Mouse (Mus musculus): ENCODE data around the gene Scrt2. TPM values are rescaled to one million over a fixed set of nuclear protein-coding genes. Genes with fewer than 3 reads are reported as not detected.

The Scrt2 gene
- total and polyA plus RNA-seq, 2 experiments from 2014 or later, result 2.2 to 10.8 TPM

GRCm38 (mm10) chr2:152112970-152113369 lies 31.6 kb downstream of the Scrt2 start:
- Histone ChIP-seq H3K36me3 (ENCODE audit: insufficient read depth, low read length) (peaks cover 8% of the 10 kb centered on the region; the same call in 1 of the 2 replicates), H3K4me3 (ENCODE audit: low read depth, low read length) (no peak overlapping the region), H3K4me1 (ENCODE audit: insufficient read depth, low read length) (peaks cover 6% of the 10 kb centered on the region; the same call in 1 of the 2 replicates), H3K9ac (replicated peaks; ENCODE audit: low read length, poor library complexity, severe bottlenecking) (no peak overlapping the region), H3K27me3 (ENCODE audit: insufficient read depth, low read length) (no peaks in the 10 kb centered on the region), H3K9me3 (ENCODE audit: low read length) (no peaks in the 10 kb centered on the region), H3K4me2 (ENCODE audit: low read depth, low read length, poor library complexity, severe bottlenecking) (no peak overlapping the region), H3K27ac (ENCODE audit: low read depth, low read length) (no peak overlapping the region)
- ATAC-seq (ENCODE audit: low FRiP score) (no peak), DNase-seq (ENCODE audit: low spot score) (peak; percentile 17)
- no peak for TF ChIP-seq CTCF (IDR thresholded peaks at IDR 0.05)
- 65% methylated on average over 10 of the region's 10 CpGs for WGBS

- Histone ChIP-seq H3K4me3 (ENCODE audit: low read depth, low read length) (peak overlapping the region; percentile 26), H3K27me3 (ENCODE audit: insufficient read depth, low read length) (no peaks in the 10 kb centered on the region), H3K9me3 (ENCODE audit: low read length) (no peaks in the 10 kb centered on the region), H3K4me2 (ENCODE audit: low read depth, low read length, poor library complexity, severe bottlenecking) (peak overlapping the region; percentile 61), H3K36me3 (ENCODE audit: insufficient read depth, low read length) (peaks cover 5% of the 10 kb centered on the region; the same call in 1 of the 2 replicates), H3K9ac (replicated peaks; ENCODE audit: low read length, poor library complexity, severe bottlenecking) (0 out of 2 replicates have a peak overlapping the region, but pooled peaks have one; percentile 37), H3K4me1 (ENCODE audit: insufficient read depth, low read length) (peaks cover 6% of the 10 kb centered on the region; the same call in 1 of the 2 replicates), H3K27ac (ENCODE audit: low read depth, low read length) (no peak overlapping the region)
- ATAC-seq (ENCODE audit: low FRiP score), result no peak; the same call in none of the 2 replicates
- peak; percentile 29 for DNase-seq (ENCODE audit: low spot score)
- no peak for TF ChIP-seq CTCF (IDR thresholded peaks at IDR 0.05)
- 12% methylated on average over 36 of the region's 36 CpGs for WGBS
Observed at GRCm38 (mm10) chr2:152114057-152114975, 33.0 kb downstream of the Scrt2 start.

- no peak overlapping the region for H3K4me3 ChIP-seq (ENCODE audit: low read depth, low read length)
- peaks cover 6% of the 10 kb centered on the region; the same call in 1 of the 2 replicates for H3K4me1 ChIP-seq (ENCODE audit: insufficient read depth, low read length)
- no peak overlapping the region for H3K9ac ChIP-seq (replicated peaks; ENCODE audit: low read length, poor library complexity, severe bottlenecking)
- DNase-seq (ENCODE audit: low spot score) (no peak), ATAC-seq (ENCODE audit: low FRiP score) (no peak)
- no peak for TF ChIP-seq CTCF (IDR thresholded peaks at IDR 0.05)
- H3K27me3 ChIP-seq (ENCODE audit: insufficient read depth, low read length), result no peaks in the 10 kb centered on the region
- H3K4me2 ChIP-seq (ENCODE audit: low read depth, low read length, poor library complexity, severe bottlenecking), result no peak overlapping the region
- H3K9me3 ChIP-seq (ENCODE audit: low read length), result no peaks in the 10 kb centered on the region
- WGBS, result 84% methylated on average over 7 of the region's 7 CpGs
- H3K36me3 ChIP-seq (ENCODE audit: insufficient read depth, low read length), result no peaks in the 10 kb centered on the region
- no peak overlapping the region for H3K27ac ChIP-seq (ENCODE audit: low read depth, low read length)
Observed at GRCm38 (mm10) chr2:152117694-152118093, 36.4 kb downstream of the Scrt2 start.

- H3K27me3 ChIP-seq (ENCODE audit: insufficient read depth, low read length), result no peaks in the 10 kb centered on the region
- no peaks in the 10 kb centered on the region for H3K9me3 ChIP-seq (ENCODE audit: low read length)
- no peak overlapping the region for H3K27ac ChIP-seq (ENCODE audit: low read depth, low read length)
- ATAC-seq (ENCODE audit: low FRiP score) (no peak), DNase-seq (ENCODE audit: low spot score) (peak; percentile 39)
- no peaks in the 10 kb centered on the region for H3K36me3 ChIP-seq (ENCODE audit: insufficient read depth, low read length)
- H3K4me3 ChIP-seq (ENCODE audit: low read depth, low read length), result no peak overlapping the region
- no peak for TF ChIP-seq CTCF (IDR thresholded peaks at IDR 0.05)
- H3K4me2 ChIP-seq (ENCODE audit: low read depth, low read length, poor library complexity, severe bottlenecking), result no peak overlapping the region
- peaks cover 5% of the 10 kb centered on the region; the same call in 1 of the 2 replicates for H3K4me1 ChIP-seq (ENCODE audit: insufficient read depth, low read length)
- WGBS, result 39% methylated on average over 6 of the region's 6 CpGs
- 0 out of 2 replicates have a peak overlapping the region, but pooled peaks have one; percentile 24 for H3K9ac ChIP-seq (replicated peaks; ENCODE audit: low read length, poor library complexity, severe bottlenecking)
Observed at GRCm38 (mm10) chr2:152119228-152119865, 38.0 kb downstream of the Scrt2 start.

- Histone ChIP-seq H3K4me1 (ENCODE audit: insufficient read depth, low read length) (no peaks in the 10 kb centered on the region), H3K27me3 (ENCODE audit: insufficient read depth, low read length) (no peaks in the 10 kb centered on the region), H3K9ac (replicated peaks; ENCODE audit: low read length, poor library complexity, severe bottlenecking) (no peak overlapping the region), H3K4me2 (ENCODE audit: low read depth, low read length, poor library complexity, severe bottlenecking) (no peak overlapping the region), H3K36me3 (ENCODE audit: insufficient read depth, low read length) (no peaks in the 10 kb centered on the region), H3K27ac (ENCODE audit: low read depth, low read length) (no peak overlapping the region), H3K4me3 (ENCODE audit: low read depth, low read length) (no peak overlapping the region), H3K9me3 (ENCODE audit: low read length) (no peaks in the 10 kb centered on the region)
- ATAC-seq (ENCODE audit: low FRiP score), result no peak
- TF ChIP-seq CTCF (IDR thresholded peaks at IDR 0.05), result no peak
- DNase-seq (ENCODE audit: low spot score), result no peak
- 81% methylated on average over 9 of the region's 9 CpGs for WGBS
Observed at GRCm38 (mm10) chr2:152122896-152123295, 41.6 kb downstream of the Scrt2 start.

Measured in midbrain, postnatal 0 days (tissue).